Mouse (Mus musculus) adrenal gland, postnatal 10 days (tissue): ENCODE data around the gene Crip2. TPM values are rescaled to one million over a fixed set of nuclear protein-coding genes. Genes with fewer than 3 reads are reported as not detected.

ENCODE experiments used
- DNase-seq: peaks from one replicate; pipeline ENCODE4 v3.0.0; 2021; ENCODE audit warnings: mixed read lengths
- total RNA-seq, 2 experiments: library from RNA; stranded (reverse); gene quantifications; 2 replicates each; pipeline ENCODE4 v1.2.3; 2021

The Crip2 gene
- total RNA-seq, 2 experiments from 2014 or later: 184 to 199 TPM

- DNase-seq: no peak
These were observed 9.3 kb upstream of the Crip2 start for GRCm38 (mm10) chr12:113130732-113131131.

GRCm38 (mm10) chr12:113131601-113132000 is 8.4 kb upstream of the Crip2 start:
- no peak for DNase-seq

- peak; percentile 71 for DNase-seq
These were observed 7.5 kb upstream of the Crip2 start for GRCm38 (mm10) chr12:113132567-113132966.

- no peak for DNase-seq
These were observed 6.8 kb upstream of the Crip2 start for GRCm38 (mm10) chr12:113133260-113133659.

- DNase-seq: no peak
These were observed 6.1 kb upstream of the Crip2 start for GRCm38 (mm10) chr12:113133861-113134403.

GRCm38 (mm10) chr12:113134502-113134901 is 5.5 kb upstream of the Crip2 start:
- no peak for DNase-seq

- no peak for DNase-seq
These were observed 4.6 kb upstream of the Crip2 start for GRCm38 (mm10) chr12:113135401-113135800.

GRCm38 (mm10) chr12:113136492-113137020 is 3.5 kb upstream of the Crip2 start:
- DNase-seq: no peak

GRCm38 (mm10) chr12:113137260-113138213 is 2.5 kb upstream of the Crip2 start:
- no peak for DNase-seq

GRCm38 (mm10) chr12:113138291-113138690 is 1.7 kb upstream of the Crip2 start:
- DNase-seq: no peak

GRCm38 (mm10) chr12:113138901-113139864 is 853 bp upstream of the Crip2 start:
- DNase-seq: no peak

- peak; percentile 71 for DNase-seq
These were observed 778 bp downstream of the Crip2 start for GRCm38 (mm10) chr12:113140616-113141411.

GRCm38 (mm10) chr12:113141531-113141973 is 1.5 kb downstream of the Crip2 start:
- peak; percentile 70 for DNase-seq

GRCm38 (mm10) chr12:113142021-113142975 is 2.3 kb downstream of the Crip2 start:
- DNase-seq: peak; percentile 84

GRCm38 (mm10) chr12:113143164-113143563 is 3.1 kb downstream of the Crip2 start:
- no peak for DNase-seq

- peak; percentile 67 for DNase-seq
These were observed 4.1 kb downstream of the Crip2 start for GRCm38 (mm10) chr12:113144001-113144756.

GRCm38 (mm10) chr12:113144886-113145285 is 4.8 kb downstream of the Crip2 start:
- no peak for DNase-seq

- DNase-seq: no peak
These were observed 5.6 kb downstream of the Crip2 start for GRCm38 (mm10) chr12:113145591-113145990.
